Mouse (Mus musculus): ENCODE data around the gene Wipf1. TPM values are rescaled to one million over a fixed set of nuclear protein-coding genes. Genes with fewer than 3 reads are reported as not detected.

Wipf1 gene
- polyA plus RNA-seq, 1 experiment: 16.1 TPM

- no peak for TF ChIP-seq CTCF (IDR thresholded peaks at IDR 0.05; ENCODE audit: control insufficient read depth, insufficient read depth, insufficient read length)
- TF ChIP-seq MYOG (IDR thresholded peaks at IDR 0.05; ENCODE audit: control insufficient read depth, extremely low read depth, insufficient read length): no peak
- TF ChIP-seq MAX (IDR thresholded peaks at IDR 0.05): no peak
- TF ChIP-seq MYOD1 (IDR thresholded peaks at IDR 0.05; ENCODE audit: control insufficient read depth, insufficient read length, low read depth): no peak
- TF ChIP-seq FOSL1 (IDR thresholded peaks at IDR 0.05; ENCODE audit: insufficient read depth, low read length, poor library complexity, severe bottlenecking): no peak
- no peak for TF ChIP-seq CEBPB (IDR thresholded peaks at IDR 0.05; ENCODE audit: low read depth)
- TF ChIP-seq USF1 (IDR thresholded peaks at IDR 0.05; ENCODE audit: low read depth): no peak
- Histone ChIP-seq H3ac (ENCODE audit: control insufficient read depth, insufficient read length, low read depth) (no peak overlapping the region), H3K79me3 (ENCODE audit: low read depth) (no peaks in the 10 kb centered on the region), H3K4me3 (ENCODE audit: insufficient read depth, poor library complexity, severe bottlenecking) (no peak overlapping the region), H3K36me3 (ENCODE audit: control insufficient read depth, insufficient read depth) (peaks cover 5% of the 10 kb centered on the region), H3K79me2 (ENCODE audit: control insufficient read depth, insufficient read depth) (no peaks in the 10 kb centered on the region), H3K27me3 (ENCODE audit: control insufficient read depth, insufficient read depth, insufficient read length) (no peaks in the 10 kb centered on the region)
Measured at GRCm38 (mm10) chr2:73425822-73426221, 103.7 kb downstream of the Wipf1 start.

GRCm38 (mm10) chr2:73419730-73420129 is 109.8 kb downstream of the Wipf1 start:
- no peaks in the 10 kb centered on the region for H3K79me3 ChIP-seq (ENCODE audit: low read depth)
- H3K79me2 ChIP-seq (ENCODE audit: control insufficient read depth, insufficient read depth): no peaks in the 10 kb centered on the region
- no peak for TF ChIP-seq MYOG (IDR thresholded peaks at IDR 0.05; ENCODE audit: control insufficient read depth, extremely low read depth, insufficient read length)
- no peak for TF ChIP-seq CEBPB (IDR thresholded peaks at IDR 0.05; ENCODE audit: low read depth)
- TF ChIP-seq MYOD1 (IDR thresholded peaks at IDR 0.05; ENCODE audit: control insufficient read depth, insufficient read length, low read depth): no peak
- no peak for TF ChIP-seq FOSL1 (IDR thresholded peaks at IDR 0.05; ENCODE audit: insufficient read depth, low read length, poor library complexity, severe bottlenecking)
- TF ChIP-seq USF1 (IDR thresholded peaks at IDR 0.05; ENCODE audit: low read depth): no peak
- no peak for TF ChIP-seq CTCF (IDR thresholded peaks at IDR 0.05; ENCODE audit: control insufficient read depth, insufficient read depth, insufficient read length)
- no peak for TF ChIP-seq MAX (IDR thresholded peaks at IDR 0.05)
- peaks cover 11% of the 10 kb centered on the region for H3K27me3 ChIP-seq (ENCODE audit: control insufficient read depth, insufficient read depth, insufficient read length)
- no peaks in the 10 kb centered on the region for H3K36me3 ChIP-seq (ENCODE audit: control insufficient read depth, insufficient read depth)
- H3ac ChIP-seq (ENCODE audit: control insufficient read depth, insufficient read length, low read depth): no peak overlapping the region
- H3K4me3 ChIP-seq (ENCODE audit: insufficient read depth, poor library complexity, severe bottlenecking): no peak overlapping the region

GRCm38 (mm10) chr2:73419285-73419684 is 110.2 kb downstream of the Wipf1 start:
- no peak overlapping the region for H3ac ChIP-seq (ENCODE audit: control insufficient read depth, insufficient read length, low read depth)
- H3K36me3 ChIP-seq (ENCODE audit: control insufficient read depth, insufficient read depth): no peaks in the 10 kb centered on the region
- TF ChIP-seq CTCF (IDR thresholded peaks at IDR 0.05; ENCODE audit: control insufficient read depth, insufficient read depth, insufficient read length) (peak; percentile 36), USF1 (IDR thresholded peaks at IDR 0.05; ENCODE audit: low read depth) (no peak)
- H3K4me3 ChIP-seq (ENCODE audit: insufficient read depth, poor library complexity, severe bottlenecking): no peak overlapping the region
- no peaks in the 10 kb centered on the region for H3K79me2 ChIP-seq (ENCODE audit: control insufficient read depth, insufficient read depth)
- H3K79me3 ChIP-seq (ENCODE audit: low read depth): no peaks in the 10 kb centered on the region
- peaks cover 11% of the 10 kb centered on the region for H3K27me3 ChIP-seq (ENCODE audit: control insufficient read depth, insufficient read depth, insufficient read length)

- no peaks in the 10 kb centered on the region for H3K79me3 ChIP-seq (ENCODE audit: low read depth)
- H3K36me3 ChIP-seq (ENCODE audit: control insufficient read depth, insufficient read depth): no peaks in the 10 kb centered on the region
- TF ChIP-seq MYOD1 (IDR thresholded peaks at IDR 0.05; ENCODE audit: control insufficient read depth, insufficient read length, low read depth) (no peak), MAX (IDR thresholded peaks at IDR 0.05) (no peak), FOSL1 (IDR thresholded peaks at IDR 0.05; ENCODE audit: insufficient read depth, low read length, poor library complexity, severe bottlenecking) (no peak), USF1 (IDR thresholded peaks at IDR 0.05; ENCODE audit: low read depth) (no peak), MYOG (IDR thresholded peaks at IDR 0.05; ENCODE audit: control insufficient read depth, extremely low read depth, insufficient read length) (no peak), CTCF (IDR thresholded peaks at IDR 0.05; ENCODE audit: control insufficient read depth, insufficient read depth, insufficient read length) (no peak), CEBPB (IDR thresholded peaks at IDR 0.05; ENCODE audit: low read depth) (no peak)
Measured at GRCm38 (mm10) chr2:73415892-73416291, 113.6 kb downstream of the Wipf1 start.

GRCm38 (mm10) chr2:73410076-73410475 is 119.5 kb downstream of the Wipf1 start:
- TF ChIP-seq MYOG (IDR thresholded peaks at IDR 0.05; ENCODE audit: control insufficient read depth, extremely low read depth, insufficient read length) (no peak), MYOD1 (IDR thresholded peaks at IDR 0.05; ENCODE audit: control insufficient read depth, insufficient read length, low read depth) (no peak), MAX (IDR thresholded peaks at IDR 0.05) (no peak), USF1 (IDR thresholded peaks at IDR 0.05; ENCODE audit: low read depth) (no peak), FOSL1 (IDR thresholded peaks at IDR 0.05; ENCODE audit: insufficient read depth, low read length, poor library complexity, severe bottlenecking) (no peak), CTCF (IDR thresholded peaks at IDR 0.05; ENCODE audit: control insufficient read depth, insufficient read depth, insufficient read length) (no peak), CEBPB (IDR thresholded peaks at IDR 0.05; ENCODE audit: low read depth) (no peak)
- H3K36me3 ChIP-seq (ENCODE audit: control insufficient read depth, insufficient read depth): no peaks in the 10 kb centered on the region
- H3K79me3 ChIP-seq (ENCODE audit: low read depth): no peaks in the 10 kb centered on the region
- H3K4me3 ChIP-seq (ENCODE audit: insufficient read depth, poor library complexity, severe bottlenecking): no peak overlapping the region
- no peaks in the 10 kb centered on the region for H3K79me2 ChIP-seq (ENCODE audit: control insufficient read depth, insufficient read depth)
- peaks cover 7% of the 10 kb centered on the region for H3K27me3 ChIP-seq (ENCODE audit: control insufficient read depth, insufficient read depth, insufficient read length)
- no peak overlapping the region for H3ac ChIP-seq (ENCODE audit: control insufficient read depth, insufficient read length, low read depth)

More at GRCm38 (mm10) chr2:73415892-73416291, 113.6 kb downstream of the Wipf1 start:
- no peak overlapping the region for H3ac ChIP-seq (ENCODE audit: control insufficient read depth, insufficient read length, low read depth)
- H3K79me2 ChIP-seq (ENCODE audit: control insufficient read depth, insufficient read depth): no peaks in the 10 kb centered on the region
- peaks cover 19% of the 10 kb centered on the region for H3K27me3 ChIP-seq (ENCODE audit: control insufficient read depth, insufficient read depth, insufficient read length)
- no peak overlapping the region for H3K4me3 ChIP-seq (ENCODE audit: insufficient read depth, poor library complexity, severe bottlenecking)

GRCm38 (mm10) chr2:73407662-73408061 is 121.9 kb downstream of the Wipf1 start:
- Histone ChIP-seq H3K79me3 (ENCODE audit: low read depth) (no peaks in the 10 kb centered on the region), H3K27me3 (ENCODE audit: control insufficient read depth, insufficient read depth, insufficient read length) (no peaks in the 10 kb centered on the region), H3K4me3 (ENCODE audit: insufficient read depth, poor library complexity, severe bottlenecking) (no peak overlapping the region), H3K36me3 (ENCODE audit: control insufficient read depth, insufficient read depth) (no peaks in the 10 kb centered on the region), H3K79me2 (ENCODE audit: control insufficient read depth, insufficient read depth) (no peaks in the 10 kb centered on the region), H3ac (ENCODE audit: control insufficient read depth, insufficient read length, low read depth) (no peak overlapping the region)
- TF ChIP-seq MAX (IDR thresholded peaks at IDR 0.05) (no peak), FOSL1 (IDR thresholded peaks at IDR 0.05; ENCODE audit: insufficient read depth, low read length, poor library complexity, severe bottlenecking) (no peak)

Data from C2C12 (cell line).